Mouse (Mus musculus): Measurements from ENCODE around the gene Rfx4. TPM values are rescaled to one million over a fixed set of nuclear protein-coding genes. Genes with fewer than 3 reads are reported as not detected.

Gene Rfx4
- polyA plus RNA-seq, 1 experiment: 0.70 TPM

DNA sequence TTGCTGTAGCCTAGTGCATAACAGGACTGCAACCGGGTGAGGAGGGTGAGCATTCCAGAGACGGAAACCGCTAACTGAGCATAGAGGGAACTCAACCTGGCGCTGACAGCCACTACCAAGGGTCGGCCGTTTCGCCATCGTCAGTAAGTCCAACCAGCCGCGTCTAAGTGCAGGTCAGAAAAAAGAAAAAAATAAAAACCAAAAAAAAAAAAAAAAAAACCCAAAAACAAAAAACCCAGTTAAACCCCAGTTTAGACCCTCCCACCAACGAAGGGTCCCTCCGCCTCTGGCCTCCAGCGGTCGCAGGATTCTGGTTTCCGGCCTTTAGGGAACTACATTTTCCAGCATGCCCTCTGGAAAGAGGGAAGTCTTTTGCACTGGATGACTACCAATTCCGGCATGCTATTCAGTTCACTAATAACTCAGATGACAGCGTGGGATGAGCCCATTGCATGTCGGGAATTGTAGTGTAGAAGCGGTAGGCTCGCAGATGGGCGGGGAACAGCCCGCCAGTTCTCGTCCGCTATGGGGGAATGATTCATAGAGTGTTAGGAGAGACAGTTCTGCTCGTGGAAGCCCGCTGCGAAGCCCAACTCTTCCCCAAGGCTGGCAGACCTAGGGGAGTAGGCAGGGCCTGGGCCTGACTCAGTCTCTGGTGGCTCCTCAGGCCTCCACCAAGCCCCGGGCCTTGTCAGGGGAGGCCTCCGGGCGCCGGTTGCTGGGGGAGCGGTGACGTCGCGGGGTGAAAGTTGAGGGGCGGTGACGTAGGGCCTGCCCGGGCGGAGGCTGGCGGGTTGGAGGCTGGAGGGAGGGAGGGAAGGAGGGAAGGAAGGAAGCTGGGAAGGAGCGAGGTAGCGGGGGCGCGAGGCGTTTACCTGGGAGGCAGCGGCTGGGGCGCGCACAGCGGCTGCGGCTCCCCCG, 161.2 kb downstream of the Rfx4 start, which contains the start of gene Ric8b:
Gene Ric8b, plus strand, starts transcription at position 807 of the 921 bp plus-strand sequence.
- TF ChIP-seq CTCF (IDR thresholded peaks at IDR 0.05; ENCODE audit: borderline replicate concordance, insufficient read depth, low read length): no peak
- peak; percentile 77; the same call in 1 of the 2 replicates for TF ChIP-seq POLR2A (IDR thresholded peaks at IDR 0.05; ENCODE audit: low read depth, low read length)
- Histone ChIP-seq H3K4me1 (ENCODE audit: control insufficient read depth, insufficient read depth, low read length) (no peaks in the 10 kb centered on the region), H3K4me3 (ENCODE audit: insufficient read depth, low read length) (peak within 1 kb of the TSS; percentile 94), H3K27ac (ENCODE audit: insufficient read depth, low read length) (peak within 1 kb of the TSS; percentile 98)

DNA sequence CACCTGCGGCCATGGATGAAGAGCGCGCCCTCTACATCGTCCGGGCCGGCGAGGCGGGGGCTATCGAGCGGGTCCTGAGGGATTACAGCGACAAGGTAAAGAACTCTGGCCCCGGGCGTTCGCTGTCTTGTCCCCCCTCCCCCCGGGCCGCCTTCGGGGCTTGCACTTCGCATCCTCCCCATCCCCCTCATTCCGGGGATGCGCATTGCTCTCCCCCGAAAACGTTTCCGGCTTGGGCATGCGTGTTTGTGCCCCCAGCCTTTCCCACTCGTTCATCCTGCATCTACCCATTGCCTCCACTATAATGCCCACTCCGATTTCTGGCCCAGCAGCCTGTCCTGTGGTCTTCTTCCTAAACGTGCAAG, 161.9 kb downstream of the Rfx4 start:
- H3K27ac ChIP-seq (ENCODE audit: insufficient read depth, low read length): peak overlapping the region; percentile 98; the same call in 1 of the 2 replicates
- peak overlapping the region; percentile 94 for H3K4me3 ChIP-seq (ENCODE audit: insufficient read depth, low read length)
- no peaks in the 10 kb centered on the region for H3K4me1 ChIP-seq (ENCODE audit: control insufficient read depth, insufficient read depth, low read length)
- TF ChIP-seq POLR2A (IDR thresholded peaks at IDR 0.05; ENCODE audit: low read depth, low read length): no peak
- no peak for TF ChIP-seq CTCF (IDR thresholded peaks at IDR 0.05; ENCODE audit: borderline replicate concordance, insufficient read depth, low read length)

DNA sequence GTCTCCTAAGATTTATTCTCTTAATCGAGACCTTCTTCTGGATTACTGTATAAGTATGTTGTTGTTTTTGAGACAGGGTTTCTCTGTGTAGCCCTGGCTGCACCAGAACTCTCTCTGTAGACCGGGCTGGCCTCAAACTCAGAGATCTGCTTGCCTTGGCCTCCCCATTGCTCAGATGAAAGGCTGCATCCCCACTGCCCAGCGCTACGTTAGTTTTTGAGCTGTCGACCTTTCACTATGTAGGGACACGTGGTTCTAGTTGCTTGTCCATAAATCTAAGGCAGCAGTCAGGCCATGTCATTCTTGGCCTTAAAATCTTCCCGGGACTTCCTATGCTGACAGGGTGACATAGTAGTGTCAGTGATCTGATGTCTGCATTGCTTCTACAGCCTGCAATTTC, 170.5 kb downstream of the Rfx4 start:
- TF ChIP-seq CTCF (IDR thresholded peaks at IDR 0.05; ENCODE audit: borderline replicate concordance, insufficient read depth, low read length) (no peak), POLR2A (IDR thresholded peaks at IDR 0.05; ENCODE audit: low read depth, low read length) (no peak)
- Histone ChIP-seq H3K4me3 (ENCODE audit: insufficient read depth, low read length) (no peak overlapping the region), H3K27ac (ENCODE audit: insufficient read depth, low read length) (no peak overlapping the region), H3K4me1 (ENCODE audit: control insufficient read depth, insufficient read depth, low read length) (no peaks in the 10 kb centered on the region)

DNA sequence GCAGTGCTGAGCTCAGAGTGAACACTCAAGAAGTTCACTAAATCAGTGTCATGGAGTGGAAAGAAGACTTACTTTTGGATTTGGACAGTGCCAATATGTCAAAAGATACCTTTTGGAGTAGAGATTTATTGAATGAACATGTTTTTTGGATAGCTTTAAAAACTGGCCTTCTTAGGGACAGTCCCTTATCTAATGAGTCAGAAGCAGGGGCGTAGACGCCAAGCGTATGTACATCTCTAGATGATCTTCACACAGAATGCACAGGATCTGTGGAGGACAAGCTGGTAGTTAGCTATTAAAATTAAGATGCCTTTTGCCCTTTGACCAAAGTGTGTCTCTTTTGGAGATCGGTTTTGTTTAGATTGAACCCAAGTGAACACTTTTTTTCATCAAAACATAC, 171.0 kb downstream of the Rfx4 start:
- no peak for TF ChIP-seq POLR2A (IDR thresholded peaks at IDR 0.05; ENCODE audit: low read depth, low read length)
- no peak overlapping the region for H3K27ac ChIP-seq (ENCODE audit: insufficient read depth, low read length)
- no peaks in the 10 kb centered on the region for H3K4me1 ChIP-seq (ENCODE audit: control insufficient read depth, insufficient read depth, low read length)
- no peak overlapping the region for H3K4me3 ChIP-seq (ENCODE audit: insufficient read depth, low read length)

DNA sequence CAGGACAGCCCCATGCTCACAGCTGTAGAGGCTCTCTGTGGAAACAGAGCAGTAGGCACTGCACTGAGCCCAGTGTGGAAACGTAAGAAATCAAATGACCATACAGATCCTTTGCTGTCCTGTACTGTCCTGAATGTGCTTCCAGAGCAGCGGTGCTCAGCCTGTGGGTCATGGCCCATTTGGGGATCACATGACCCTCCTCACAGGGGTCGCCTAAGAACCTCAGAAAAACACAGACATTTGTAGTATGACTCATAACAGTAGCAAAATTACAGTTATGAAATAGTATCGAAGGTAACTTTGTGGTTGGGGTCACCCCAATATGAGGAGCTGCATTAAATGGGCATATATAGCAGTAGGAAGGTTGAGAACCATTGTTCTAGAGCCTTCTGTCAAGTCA, 172.6 kb downstream of the Rfx4 start:
- no peak overlapping the region for H3K4me3 ChIP-seq (ENCODE audit: insufficient read depth, low read length)
- TF ChIP-seq CTCF (IDR thresholded peaks at IDR 0.05; ENCODE audit: borderline replicate concordance, insufficient read depth, low read length): no peak
- H3K4me1 ChIP-seq (ENCODE audit: control insufficient read depth, insufficient read depth, low read length): no peaks in the 10 kb centered on the region
- no peak overlapping the region for H3K27ac ChIP-seq (ENCODE audit: insufficient read depth, low read length)

DNA sequence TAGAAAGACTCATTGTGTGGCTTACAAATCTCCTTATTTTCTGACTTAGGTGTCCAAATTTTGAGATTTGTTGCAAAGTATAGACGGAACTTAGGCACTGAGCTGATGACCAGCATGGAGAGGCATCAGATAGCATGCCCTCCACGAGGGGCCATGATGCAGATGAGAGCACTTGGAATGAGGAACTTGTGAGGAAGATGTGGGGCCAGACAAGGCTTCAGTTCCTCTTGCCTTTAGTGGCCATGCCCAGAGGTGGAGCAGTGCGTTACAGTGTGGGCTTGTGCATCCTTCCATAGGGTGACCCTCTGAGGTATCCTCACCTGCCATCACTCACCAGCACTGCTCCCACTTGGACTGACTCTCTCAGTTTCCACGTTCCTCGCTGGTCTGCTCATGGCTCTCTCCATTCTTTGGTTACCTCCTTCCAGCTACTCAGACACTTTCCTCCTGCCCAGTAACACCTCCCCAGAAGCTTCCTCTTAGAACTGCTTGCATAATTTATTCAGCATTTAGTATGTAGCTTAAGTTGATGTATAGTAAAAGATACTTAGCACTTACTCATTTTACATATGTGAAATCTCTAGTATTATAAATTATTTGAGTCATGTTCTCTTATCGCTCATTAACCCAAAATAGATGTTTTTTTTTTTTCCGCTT, 179.8 kb downstream of the Rfx4 start:
- no peak for TF ChIP-seq POLR2A (IDR thresholded peaks at IDR 0.05; ENCODE audit: low read depth, low read length)
- peaks cover 8% of the 10 kb centered on the region; the same call in 1 of the 2 replicates for H3K4me1 ChIP-seq (ENCODE audit: control insufficient read depth, insufficient read depth, low read length)
- no peak overlapping the region for H3K27ac ChIP-seq (ENCODE audit: insufficient read depth, low read length)

GRCm38 (mm10) chr10:84936832-84937515, 181.1 kb downstream of the Rfx4 start:
- H3K27ac ChIP-seq (ENCODE audit: insufficient read depth, low read length): no peak overlapping the region
- peaks cover 8% of the 10 kb centered on the region; the same call in 1 of the 2 replicates for H3K4me1 ChIP-seq (ENCODE audit: control insufficient read depth, insufficient read depth, low read length)
- no peak for TF ChIP-seq CTCF (IDR thresholded peaks at IDR 0.05; ENCODE audit: borderline replicate concordance, insufficient read depth, low read length)
- TF ChIP-seq POLR2A (IDR thresholded peaks at IDR 0.05; ENCODE audit: low read depth, low read length): no peak
- no peak overlapping the region for H3K4me3 ChIP-seq (ENCODE audit: insufficient read depth, low read length)

More for the DNA sequence above, 179.8 kb downstream of the Rfx4 start:
- no peak overlapping the region for H3K4me3 ChIP-seq (ENCODE audit: insufficient read depth, low read length)

DNA sequence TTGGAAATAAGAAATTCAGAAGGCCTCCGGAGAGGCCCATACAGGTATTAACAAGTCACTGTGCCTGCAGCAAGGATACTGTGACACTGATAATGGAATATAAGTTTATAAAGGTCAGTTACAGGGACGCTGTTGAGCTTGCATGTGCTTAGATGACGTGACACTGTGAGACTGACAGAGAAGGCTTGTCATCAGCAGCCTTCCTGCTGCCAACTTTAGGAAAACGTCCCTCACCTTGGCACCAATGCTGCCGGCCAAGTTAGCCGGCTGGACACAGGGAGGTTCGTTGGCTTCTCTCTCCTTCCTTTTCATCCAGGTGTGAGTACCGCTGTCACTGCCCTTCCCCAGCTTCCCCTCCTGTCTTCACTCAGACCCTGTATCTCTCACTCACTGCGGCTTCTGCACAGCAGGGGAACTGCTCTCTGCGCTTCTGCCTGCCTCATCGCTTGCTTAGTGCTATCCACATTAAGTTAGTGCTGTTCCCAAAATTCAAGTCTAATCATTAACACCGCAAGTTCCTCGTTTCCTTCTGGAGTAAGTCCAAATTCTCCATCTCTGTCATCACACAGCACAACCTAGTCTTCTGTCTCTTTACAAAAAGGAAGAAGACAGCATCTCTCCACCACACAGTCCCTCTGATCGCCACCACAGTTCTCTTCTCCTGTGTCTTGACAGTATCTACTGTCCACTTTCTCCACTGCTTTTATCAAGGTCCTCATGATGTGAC, 182.4 kb downstream of the Rfx4 start:
- no peak for TF ChIP-seq POLR2A (IDR thresholded peaks at IDR 0.05; ENCODE audit: low read depth, low read length)
- no peak for TF ChIP-seq CTCF (IDR thresholded peaks at IDR 0.05; ENCODE audit: borderline replicate concordance, insufficient read depth, low read length)

GRCm38 (mm10) chr10:84938886-84939285, 183.0 kb downstream of the Rfx4 start:
- no peak overlapping the region for H3K4me3 ChIP-seq (ENCODE audit: insufficient read depth, low read length)
- peaks cover 8% of the 10 kb centered on the region; the same call in 1 of the 2 replicates for H3K4me1 ChIP-seq (ENCODE audit: control insufficient read depth, insufficient read depth, low read length)
- H3K27ac ChIP-seq (ENCODE audit: insufficient read depth, low read length): peak overlapping the region; percentile 39
- TF ChIP-seq CTCF (IDR thresholded peaks at IDR 0.05; ENCODE audit: borderline replicate concordance, insufficient read depth, low read length): no peak
- TF ChIP-seq POLR2A (IDR thresholded peaks at IDR 0.05; ENCODE audit: low read depth, low read length): no peak

More for the DNA sequence above, 182.4 kb downstream of the Rfx4 start:
- Histone ChIP-seq H3K4me1 (ENCODE audit: control insufficient read depth, insufficient read depth, low read length) (peaks cover 8% of the 10 kb centered on the region; the same call in 1 of the 2 replicates), H3K27ac (ENCODE audit: insufficient read depth, low read length) (peak overlapping the region; percentile 39; the same call in 1 of the 2 replicates), H3K4me3 (ENCODE audit: insufficient read depth, low read length) (no peak overlapping the region)

All from embryonic fibroblast, embryonic 13.5 days (primary cell).